Mouse (Mus musculus): ENCODE data around the gene Prkce.

Gene Prkce

GRCm38 (mm10) chr17:86218553-86218952 is 51.0 kb downstream of the Prkce start:
- DNase-seq (ENCODE audit: low read depth, low spot score) = no peak

GRCm38 (mm10) chr17:86225488-86226186 is 58.1 kb downstream of the Prkce start:
- no peak for DNase-seq (ENCODE audit: low read depth, low spot score)

- no peak for DNase-seq (ENCODE audit: low read depth, low spot score)
These were observed 58.6 kb downstream of the Prkce start for GRCm38 (mm10) chr17:86226198-86226597.

- DNase-seq (ENCODE audit: low read depth, low spot score) = no peak
These were observed 59.0 kb downstream of the Prkce start for GRCm38 (mm10) chr17:86226635-86227034.

- no peak for DNase-seq (ENCODE audit: low read depth, low spot score)
These were observed 59.8 kb downstream of the Prkce start for GRCm38 (mm10) chr17:86227389-86227788.

GRCm38 (mm10) chr17:86228850-86229249 is 61.3 kb downstream of the Prkce start:
- DNase-seq (ENCODE audit: low read depth, low spot score) = no peak

GRCm38 (mm10) chr17:86230141-86230633 is 62.6 kb downstream of the Prkce start:
- DNase-seq (ENCODE audit: low read depth, low spot score) = no peak

GRCm38 (mm10) chr17:86231741-86232179 is 64.2 kb downstream of the Prkce start:
- DNase-seq (ENCODE audit: low read depth, low spot score) = no peak

GRCm38 (mm10) chr17:86232248-86232647 is 64.7 kb downstream of the Prkce start:
- no peak for DNase-seq (ENCODE audit: low read depth, low spot score)

GRCm38 (mm10) chr17:86234587-86235150 is 67.1 kb downstream of the Prkce start:
- DNase-seq (ENCODE audit: low read depth, low spot score) = no peak

GRCm38 (mm10) chr17:86236026-86236712 is 68.6 kb downstream of the Prkce start:
- DNase-seq (ENCODE audit: low read depth, low spot score) = no peak

GRCm38 (mm10) chr17:86236861-86237763 is 69.5 kb downstream of the Prkce start:
- no peak for DNase-seq (ENCODE audit: low read depth, low spot score)

GRCm38 (mm10) chr17:86242291-86242690 is 74.7 kb downstream of the Prkce start:
- DNase-seq (ENCODE audit: low read depth, low spot score) = no peak

- DNase-seq (ENCODE audit: low read depth, low spot score) = no peak
These were observed 75.5 kb downstream of the Prkce start for GRCm38 (mm10) chr17:86243109-86243527.

GRCm38 (mm10) chr17:86244397-86244796 is 76.8 kb downstream of the Prkce start:
- DNase-seq (ENCODE audit: low read depth, low spot score) = no peak

GRCm38 (mm10) chr17:86248832-86249231 is 81.2 kb downstream of the Prkce start:
- no peak for DNase-seq (ENCODE audit: low read depth, low spot score)

- no peak for DNase-seq (ENCODE audit: low read depth, low spot score)
These were observed 82.2 kb downstream of the Prkce start for GRCm38 (mm10) chr17:86249499-86250405.

GRCm38 (mm10) chr17:86250406-86250905 is 82.9 kb downstream of the Prkce start:
- DNase-seq (ENCODE audit: low read depth, low spot score) = no peak

- no peak for DNase-seq (ENCODE audit: low read depth, low spot score)
These were observed 86.3 kb downstream of the Prkce start for GRCm38 (mm10) chr17:86253884-86254283.

GRCm38 (mm10) chr17:86254285-86254684 is 86.7 kb downstream of the Prkce start:
- DNase-seq (ENCODE audit: low read depth, low spot score) = no peak

Measured in mesoderm, embryonic 11.5 days (tissue).